Mouse (Mus musculus): ENCODE results near the gene Kif23. TPM values are rescaled to one million over a fixed set of nuclear protein-coding genes. Genes with fewer than 3 reads are reported as not detected.

Kif23 gene
- polyA plus RNA-seq, 1 experiment from 2014 or later = 7.7 TPM

DNA sequence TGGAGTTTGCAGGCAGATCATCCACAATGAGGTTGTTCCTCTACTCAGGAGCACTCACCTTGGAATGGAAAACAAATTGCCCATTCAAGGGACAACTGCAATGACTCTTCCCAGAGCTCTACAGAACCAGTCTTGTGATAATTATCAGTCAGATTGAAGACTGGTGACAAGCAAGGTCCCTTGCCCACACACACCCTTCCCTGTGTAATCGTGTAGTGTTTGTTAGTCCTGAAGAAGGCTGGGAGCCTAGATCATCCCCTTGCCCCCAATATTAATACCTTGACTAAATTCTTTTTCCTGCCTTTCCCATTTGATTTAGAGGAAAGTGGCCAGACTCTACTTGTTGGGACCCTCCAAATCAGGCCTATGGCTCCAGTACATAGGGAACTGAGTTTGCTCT, 36.9 kb downstream of the Kif23 start:
- no peak for TF ChIP-seq CTCF (IDR thresholded peaks at IDR 0.05)
- no peak for TF ChIP-seq EP300 (IDR thresholded peaks at IDR 0.05)
- no peaks in the 10 kb centered on the region for H3K9me3 ChIP-seq (ENCODE audit: low read length)
- no peak overlapping the region for H3K9ac ChIP-seq (replicated peaks; ENCODE audit: low read depth)
- ATAC-seq = no peak
- no peak overlapping the region for H3K27ac ChIP-seq (ENCODE audit: low read length)
- H3K36me3 ChIP-seq (ENCODE audit: insufficient read depth, low read length) = peaks cover 10% of the 10 kb centered on the region; the same call in 1 of the 2 replicates
- no peaks in the 10 kb centered on the region for H3K4me1 ChIP-seq (ENCODE audit: insufficient read depth, low read depth, low read length)
- no peak for DNase-seq (ENCODE audit: low spot score)
- H3K27me3 ChIP-seq (replicated peaks; ENCODE audit: insufficient read depth, low read length) = no peaks in the 10 kb centered on the region
- H3K4me2 ChIP-seq (replicated peaks; ENCODE audit: low read depth, low read length) = no peak overlapping the region
- WGBS = 63% methylated on average over 1 of the region's 1 CpGs
- H3K4me3 ChIP-seq (ENCODE audit: low read depth, low read length) = no peak overlapping the region

DNA sequence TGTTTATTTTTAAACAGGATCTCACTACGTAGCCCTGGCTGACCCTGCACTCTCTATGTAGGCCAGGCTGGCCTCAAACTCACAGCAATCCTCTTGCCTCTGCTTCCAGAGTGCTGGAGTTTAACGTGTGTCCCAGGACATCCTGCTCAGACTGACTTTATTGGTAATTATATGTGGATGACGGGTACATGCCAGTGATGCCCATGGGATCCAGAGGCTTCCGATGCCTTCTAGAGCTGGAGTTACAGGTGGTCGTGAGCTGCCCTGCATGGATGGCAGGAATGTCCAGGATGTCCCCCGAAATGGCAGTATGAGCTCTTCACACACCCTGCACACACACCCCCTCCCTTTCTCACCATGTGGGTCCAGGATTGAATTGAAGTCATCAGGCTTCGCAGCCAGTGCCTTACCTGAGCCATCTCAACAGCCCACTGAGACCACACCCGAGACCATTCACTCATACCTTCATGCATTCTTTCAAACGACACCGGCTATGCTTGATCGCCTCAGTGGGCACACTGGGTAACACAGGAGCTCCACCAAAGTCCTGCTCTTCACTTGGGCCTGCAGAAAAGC, 37.7 kb downstream of the Kif23 start:
- ATAC-seq (no peak), DNase-seq (ENCODE audit: low spot score) (no peak)
- Histone ChIP-seq H3K27ac (ENCODE audit: low read length) (no peak overlapping the region), H3K9me3 (ENCODE audit: low read length) (no peaks in the 10 kb centered on the region), H3K4me2 (replicated peaks; ENCODE audit: low read depth, low read length) (no peak overlapping the region), H3K4me3 (ENCODE audit: low read depth, low read length) (no peak overlapping the region), H3K36me3 (ENCODE audit: insufficient read depth, low read length) (peaks cover 10% of the 10 kb centered on the region; the same call in 1 of the 2 replicates), H3K4me1 (ENCODE audit: insufficient read depth, low read depth, low read length) (no peaks in the 10 kb centered on the region), H3K27me3 (replicated peaks; ENCODE audit: insufficient read depth, low read length) (no peaks in the 10 kb centered on the region), H3K9ac (replicated peaks; ENCODE audit: low read depth) (no peak overlapping the region)
- WGBS = 87% methylated on average over 11 of the region's 11 CpGs
- TF ChIP-seq CTCF (IDR thresholded peaks at IDR 0.05) (no peak), EP300 (IDR thresholded peaks at IDR 0.05) (no peak)

GRCm38 (mm10) chr9:61908341-61908740, 38.2 kb downstream of the Kif23 start:
- Histone ChIP-seq H3K9me3 (ENCODE audit: low read length) (no peaks in the 10 kb centered on the region), H3K4me2 (replicated peaks; ENCODE audit: low read depth, low read length) (no peak overlapping the region), H3K4me1 (ENCODE audit: insufficient read depth, low read depth, low read length) (no peaks in the 10 kb centered on the region), H3K27me3 (replicated peaks; ENCODE audit: insufficient read depth, low read length) (no peaks in the 10 kb centered on the region), H3K36me3 (ENCODE audit: insufficient read depth, low read length) (peaks cover 10% of the 10 kb centered on the region; the same call in 1 of the 2 replicates), H3K27ac (ENCODE audit: low read length) (no peak overlapping the region), H3K9ac (replicated peaks; ENCODE audit: low read depth) (no peak overlapping the region), H3K4me3 (ENCODE audit: low read depth, low read length) (no peak overlapping the region)
- TF ChIP-seq EP300 (IDR thresholded peaks at IDR 0.05) (no peak), CTCF (IDR thresholded peaks at IDR 0.05) (no peak)
- 68% methylated on average over 3 of the region's 3 CpGs for WGBS
- ATAC-seq = no peak
- DNase-seq (ENCODE audit: low spot score) = no peak

- WGBS = 72% methylated on average over 4 of the region's 4 CpGs
- TF ChIP-seq EP300 (IDR thresholded peaks at IDR 0.05) (no peak), CTCF (IDR thresholded peaks at IDR 0.05) (no peak)
- Histone ChIP-seq H3K4me3 (ENCODE audit: low read depth, low read length) (no peak overlapping the region), H3K27ac (ENCODE audit: low read length) (no peak overlapping the region), H3K36me3 (ENCODE audit: insufficient read depth, low read length) (peaks cover 8% of the 10 kb centered on the region; the same call in 1 of the 2 replicates), H3K9me3 (ENCODE audit: low read length) (no peaks in the 10 kb centered on the region), H3K27me3 (replicated peaks; ENCODE audit: insufficient read depth, low read length) (no peaks in the 10 kb centered on the region), H3K4me1 (ENCODE audit: insufficient read depth, low read depth, low read length) (no peaks in the 10 kb centered on the region), H3K4me2 (replicated peaks; ENCODE audit: low read depth, low read length) (no peak overlapping the region), H3K9ac (replicated peaks; ENCODE audit: low read depth) (no peak overlapping the region)
- DNase-seq (ENCODE audit: low spot score) = no peak
- ATAC-seq = no peak
Measured at GRCm38 (mm10) chr9:61907621-61908295, 38.8 kb downstream of the Kif23 start.

DNA sequence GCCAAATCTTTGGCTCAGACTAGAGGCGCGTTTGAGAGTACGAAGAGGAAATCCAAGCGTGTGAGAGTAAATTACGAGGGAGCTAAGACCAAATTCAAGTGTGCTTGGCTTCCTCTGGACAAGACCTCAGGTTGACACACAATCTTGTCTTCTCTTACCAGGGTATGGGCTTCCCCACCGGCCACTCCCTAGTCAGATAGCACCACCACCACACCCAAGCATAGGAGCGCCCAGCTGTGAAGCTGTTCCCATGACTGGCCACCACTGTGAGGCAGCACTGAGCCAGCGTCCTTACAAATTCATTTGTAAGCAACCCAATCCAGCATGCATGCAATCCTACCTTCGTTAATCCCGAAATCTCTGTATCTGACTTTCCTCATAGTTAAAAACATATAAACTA, 39.7 kb downstream of the Kif23 start:
- peak; percentile 63 for DNase-seq (ENCODE audit: low spot score)
- peak; percentile 37; the same call in 1 of the 2 replicates for ATAC-seq
- no peak overlapping the region for H3K9ac ChIP-seq (replicated peaks; ENCODE audit: low read depth)
- 61% methylated on average over 10 of the region's 10 CpGs for WGBS
- H3K4me3 ChIP-seq (ENCODE audit: low read depth, low read length) = no peak overlapping the region
- no peaks in the 10 kb centered on the region for H3K36me3 ChIP-seq (ENCODE audit: insufficient read depth, low read length)
- no peak overlapping the region for H3K27ac ChIP-seq (ENCODE audit: low read length)
- H3K4me1 ChIP-seq (ENCODE audit: insufficient read depth, low read depth, low read length) = no peaks in the 10 kb centered on the region
- no peak overlapping the region for H3K4me2 ChIP-seq (replicated peaks; ENCODE audit: low read depth, low read length)
- H3K27me3 ChIP-seq (replicated peaks; ENCODE audit: insufficient read depth, low read length) = no peaks in the 10 kb centered on the region
- TF ChIP-seq EP300 (IDR thresholded peaks at IDR 0.05) = no peak
- peak; percentile 76 for TF ChIP-seq CTCF (IDR thresholded peaks at IDR 0.05)
- no peaks in the 10 kb centered on the region for H3K9me3 ChIP-seq (ENCODE audit: low read length)

DNA sequence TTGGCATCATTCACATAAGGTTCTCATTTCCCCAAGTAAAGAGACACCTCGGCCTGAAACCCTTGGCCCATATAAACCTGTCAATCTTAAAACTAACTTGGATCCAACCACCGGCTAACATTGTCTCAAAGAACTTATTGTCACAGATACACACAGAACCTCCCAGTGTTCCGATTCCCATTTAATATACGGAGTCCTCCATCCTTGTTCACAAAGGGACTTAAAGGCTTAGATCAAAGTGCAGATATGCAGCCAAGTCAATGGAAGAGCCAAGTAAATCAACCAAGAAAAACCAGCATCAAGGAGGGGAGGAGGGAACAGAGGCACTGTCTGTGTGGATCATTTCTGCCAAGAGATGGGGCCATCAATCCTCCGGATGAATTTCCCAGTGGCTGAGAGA, 41.0 kb downstream of the Kif23 start:
- Histone ChIP-seq H3K9me3 (ENCODE audit: low read length) (no peaks in the 10 kb centered on the region), H3K4me1 (ENCODE audit: insufficient read depth, low read depth, low read length) (no peaks in the 10 kb centered on the region), H3K36me3 (ENCODE audit: insufficient read depth, low read length) (no peaks in the 10 kb centered on the region), H3K4me3 (ENCODE audit: low read depth, low read length) (no peak overlapping the region), H3K9ac (replicated peaks; ENCODE audit: low read depth) (no peak overlapping the region), H3K27ac (ENCODE audit: low read length) (no peak overlapping the region), H3K4me2 (replicated peaks; ENCODE audit: low read depth, low read length) (no peak overlapping the region), H3K27me3 (replicated peaks; ENCODE audit: insufficient read depth, low read length) (no peaks in the 10 kb centered on the region)
- DNase-seq (ENCODE audit: low spot score) = no peak
- TF ChIP-seq CTCF (IDR thresholded peaks at IDR 0.05) (no peak), EP300 (IDR thresholded peaks at IDR 0.05) (no peak)
- 69% methylated on average over 5 of the region's 5 CpGs for WGBS
- ATAC-seq = no peak
